Mouse (Mus musculus) kidney, embryonic 16.5 days (tissue): ENCODE results near the gene Eps15. TPM values are rescaled to one million over a fixed set of nuclear protein-coding genes. Genes with fewer than 3 reads are reported as not detected.

Experiments used
- ATAC-seq: fragments of 200-750 bp; cut with Nextera tagmentation; 2 replicates; pipeline ENCODE4 v1.8.0; 2017; ENCODE audit warnings: moderate TSS enrichment; ENCODE audit not compliant: low FRiP score, low TSS enrichment
- H3K27ac ChIP-seq: fragments of 300-500 bp; sonication (generic); 2 replicates; pipeline ENCODE4 v1.5.1; 2014; ENCODE audit warnings: low read length
- H3K27me3 ChIP-seq: fragments of 300-500 bp; sonication (generic); 2 replicates; pipeline ENCODE4 v1.6.1; 2014; ENCODE audit warnings: low read length, control low read depth, mixed read lengths; ENCODE audit not compliant: insufficient read depth
- H3K36me3 ChIP-seq: fragments of 300-500 bp; sonication (generic); 2 replicates; pipeline ENCODE4 v1.6.1; 2014; ENCODE audit warnings: low read length, control low read depth, mixed read lengths; ENCODE audit not compliant: insufficient read depth
- H3K4me1 ChIP-seq: fragments of 300-500 bp; sonication (generic); 2 replicates; pipeline ENCODE4 v1.6.1; 2014; ENCODE audit warnings: low read length, control low read depth, mixed read lengths; ENCODE audit not compliant: insufficient read depth
- H3K4me2 ChIP-seq: fragments of 300-500 bp; sonication (generic); replicated peaks from 2 replicates; pipeline ENCODE4 v1.6.1; 2014; ENCODE audit warnings: low read depth, low read length
- H3K4me3 ChIP-seq: fragments of 300-500 bp; sonication (generic); 2 replicates; pipeline ENCODE4 v1.5.1; 2014; ENCODE audit warnings: mild to moderate bottlenecking, low read length
- H3K9ac ChIP-seq: fragments of 300-500 bp; sonication (generic); replicated peaks from 2 replicates; pipeline ENCODE4 v1.6.1; 2014; ENCODE audit warnings: low read length
- H3K9me3 ChIP-seq: fragments of 300-500 bp; sonication (generic); 2 replicates; pipeline ENCODE4 v1.6.1; 2016; ENCODE audit warnings: low read length, control low read depth
- WGBS: fragments of 180-500 bp; shearing (Covaris S2); extraction: QIAGEN DNeasy Blood & Tissue Kit; methylation state at CpG from one replicate; pipeline ENCODE4 v1.1.7; 2014; 5-methylcytosine and 5-hydroxymethylcytosine counted together
- polyA plus RNA-seq: library from polyadenylated mRNA; unstranded; fragments of >200 nt; fragmentation: Nextera tagmentation; extraction: Ambion mirVana; gene quantifications from 2 replicates; pipeline ENCODE4 v1.2.1, GENCODE M21; 2015

Gene Eps15
- polyA plus RNA-seq, 1 experiment from 2014 or later, result 36.3 TPM

DNA sequence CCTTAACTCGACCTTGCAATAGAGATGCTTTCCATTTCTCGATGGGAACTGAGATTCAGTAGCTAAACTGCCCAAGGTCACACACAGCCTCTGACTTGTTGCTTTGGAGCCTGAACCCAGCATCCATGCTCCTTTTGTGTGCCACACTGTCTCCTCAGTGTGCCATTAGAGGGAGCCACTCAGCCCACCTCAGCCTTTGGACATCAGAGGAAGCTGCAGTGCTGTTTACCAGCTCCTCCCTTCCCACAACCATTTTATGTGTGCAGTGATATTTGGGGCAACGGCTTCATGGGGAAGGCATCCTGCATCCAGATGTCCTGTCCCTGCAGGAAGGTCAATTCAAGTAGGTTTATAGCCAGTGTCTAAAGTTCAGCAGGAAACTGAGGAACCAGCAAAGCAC is 28.5 kb upstream of the Eps15 start:
- H3K4me3 ChIP-seq, result no peak overlapping the region
- H3K9me3 ChIP-seq, result no peaks in the 10 kb centered on the region
- H3K4me2 ChIP-seq, result no peak overlapping the region
- H3K27me3 ChIP-seq, result no peaks in the 10 kb centered on the region
- no peak overlapping the region for H3K27ac ChIP-seq
- 44% methylated on average over 3 of the region's 3 CpGs for WGBS
- H3K4me1 ChIP-seq, result no peaks in the 10 kb centered on the region
- no peak for ATAC-seq
- H3K36me3 ChIP-seq, result no peaks in the 10 kb centered on the region
- H3K9ac ChIP-seq, result no peak overlapping the region

DNA sequence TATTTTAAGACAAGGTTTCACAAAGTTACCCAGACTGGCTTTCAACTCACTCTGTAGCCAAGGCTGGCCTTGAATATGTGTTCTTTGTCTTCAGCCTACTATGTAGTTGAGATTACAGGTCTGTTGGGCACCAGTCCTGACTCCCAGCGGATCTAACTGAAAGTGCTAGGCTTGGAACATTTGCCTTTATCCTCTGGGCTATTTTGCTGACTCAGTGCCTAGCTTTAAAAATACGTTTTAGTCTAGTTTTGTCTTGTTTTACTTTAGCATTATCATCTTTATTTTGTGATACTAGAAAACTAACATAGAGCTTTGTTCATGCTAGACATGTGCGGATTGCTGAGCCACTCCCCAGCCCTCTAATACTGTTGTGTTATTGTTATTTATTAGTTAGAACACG is 27.9 kb upstream of the Eps15 start:
- no peaks in the 10 kb centered on the region for H3K36me3 ChIP-seq
- no peak overlapping the region for H3K9ac ChIP-seq
- no peaks in the 10 kb centered on the region for H3K27me3 ChIP-seq
- H3K9me3 ChIP-seq, result no peaks in the 10 kb centered on the region
- 86% methylated on average over 4 of the region's 4 CpGs for WGBS
- no peak overlapping the region for H3K4me2 ChIP-seq
- ATAC-seq, result no peak
- no peak overlapping the region for H3K4me3 ChIP-seq
- no peaks in the 10 kb centered on the region for H3K4me1 ChIP-seq
- H3K27ac ChIP-seq, result no peak overlapping the region

DNA sequence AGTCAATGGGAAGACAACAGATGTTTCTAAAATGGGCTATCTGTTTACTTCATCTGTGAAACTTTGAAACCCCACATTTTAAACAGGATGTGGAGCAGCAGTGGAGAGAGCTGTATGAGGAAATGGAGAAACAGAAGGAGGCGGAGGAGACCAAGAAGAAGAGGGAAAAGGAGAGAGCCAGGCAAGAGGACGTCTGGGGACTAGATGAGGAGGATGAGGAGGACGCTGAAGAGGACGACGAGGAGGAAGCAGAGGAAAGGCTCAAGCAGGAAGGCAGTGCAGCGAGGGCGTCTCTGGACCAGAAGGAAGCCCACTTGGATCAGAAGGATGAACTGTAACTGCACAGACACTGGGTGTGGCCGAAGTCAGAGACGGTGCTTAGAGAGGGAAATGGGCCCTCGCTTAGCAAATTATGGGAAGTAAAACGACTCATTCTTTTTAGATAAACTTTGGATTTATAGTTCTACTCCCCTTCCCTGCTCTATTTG is 26.4 kb upstream of the Eps15 start:
- Histone ChIP-seq H3K4me1 (no peaks in the 10 kb centered on the region), H3K27ac (no peak overlapping the region), H3K4me2 (no peak overlapping the region), H3K4me3 (no peak overlapping the region), H3K27me3 (no peaks in the 10 kb centered on the region), H3K9ac (no peak overlapping the region), H3K36me3 (no peaks in the 10 kb centered on the region), H3K9me3 (no peaks in the 10 kb centered on the region)
- no peak for ATAC-seq
- WGBS, result 68% methylated on average over 11 of the region's 11 CpGs

DNA sequence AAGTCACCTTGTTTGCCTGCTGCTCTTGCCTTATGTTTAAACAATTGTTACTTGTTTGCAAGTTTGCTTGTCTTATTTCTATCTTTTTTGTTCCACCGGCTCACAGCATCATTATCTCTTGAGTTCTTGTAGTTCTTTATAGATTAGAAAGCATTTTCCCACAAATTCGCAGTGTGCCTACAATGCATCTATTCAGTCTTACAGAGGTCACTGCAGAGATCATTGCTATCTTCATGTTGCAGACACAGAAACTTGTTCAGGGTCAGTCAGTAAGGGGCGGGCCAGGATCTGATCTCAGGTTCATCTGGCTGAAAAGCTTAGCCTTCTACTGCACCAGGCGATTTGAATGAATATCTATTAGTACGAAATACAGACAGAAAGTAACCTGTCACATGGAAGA is 25.6 kb upstream of the Eps15 start:
- Histone ChIP-seq H3K4me2 (no peak overlapping the region), H3K36me3 (no peaks in the 10 kb centered on the region), H3K27me3 (no peaks in the 10 kb centered on the region), H3K4me1 (no peaks in the 10 kb centered on the region), H3K4me3 (no peak overlapping the region), H3K9ac (no peak overlapping the region), H3K9me3 (no peaks in the 10 kb centered on the region), H3K27ac (no peak overlapping the region)
- no peak for ATAC-seq
- WGBS, result 82% methylated on average over 5 of the region's 5 CpGs

DNA sequence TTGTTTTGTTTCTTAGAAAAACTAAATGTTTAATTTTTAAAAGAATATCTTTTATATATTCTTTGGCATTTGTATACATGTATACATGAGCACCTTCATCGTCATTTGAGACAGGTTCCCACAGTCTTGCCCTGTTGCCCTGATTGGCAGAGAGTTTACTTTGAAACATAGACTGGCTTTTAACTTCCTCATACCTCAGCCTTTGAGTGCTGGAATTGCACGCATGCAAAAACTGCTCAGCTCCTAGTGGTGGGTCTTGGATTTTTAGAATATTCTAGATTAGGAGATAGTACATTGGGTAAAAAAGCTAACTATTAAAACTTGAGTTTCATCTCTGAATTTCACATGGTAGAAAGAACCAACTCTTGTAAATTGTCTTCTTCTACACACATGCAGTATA is 24.7 kb upstream of the Eps15 start:
- no peak overlapping the region for H3K4me2 ChIP-seq
- no peak for ATAC-seq
- no peaks in the 10 kb centered on the region for H3K4me1 ChIP-seq
- no peaks in the 10 kb centered on the region for H3K27me3 ChIP-seq
- no peaks in the 10 kb centered on the region for H3K9me3 ChIP-seq
- H3K4me3 ChIP-seq, result no peak overlapping the region
- no peak overlapping the region for H3K27ac ChIP-seq
- WGBS, result 54% methylated on average over 2 of the region's 2 CpGs
- H3K36me3 ChIP-seq, result no peaks in the 10 kb centered on the region
- H3K9ac ChIP-seq, result no peak overlapping the region

DNA sequence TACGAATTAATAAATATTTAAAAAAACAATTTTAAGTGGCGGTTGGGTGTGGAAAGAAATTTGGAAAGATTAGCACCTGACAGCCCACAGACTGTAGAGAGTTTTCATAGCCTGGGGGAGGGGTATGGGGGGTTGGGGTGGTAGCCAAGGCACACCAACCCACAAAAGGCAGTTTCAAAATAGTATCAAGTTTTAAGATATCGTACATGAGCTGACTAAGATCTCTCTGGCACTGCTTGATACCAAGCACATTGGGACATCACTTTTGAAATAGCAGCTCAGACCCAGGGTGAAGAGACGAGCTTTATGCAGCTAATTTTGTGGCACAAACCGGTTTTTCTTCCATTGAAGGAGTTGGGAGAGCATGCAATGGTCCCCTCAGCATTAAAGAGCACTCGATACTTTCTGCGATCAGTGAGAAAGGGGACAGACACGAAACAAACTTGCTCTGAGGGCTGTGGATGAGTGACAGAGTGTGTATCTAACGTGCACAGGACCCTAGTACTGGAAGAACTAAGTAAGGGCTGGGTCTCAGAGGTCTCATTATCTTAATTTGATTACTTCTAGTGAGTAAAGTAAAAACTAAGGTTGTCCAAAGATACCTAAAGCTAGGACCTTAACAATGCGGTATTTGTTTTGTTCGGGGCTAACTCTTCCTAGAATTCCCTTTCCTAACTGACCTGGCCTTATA is 24.2 kb upstream of the Eps15 start:
- Histone ChIP-seq H3K4me3 (no peak overlapping the region), H3K4me2 (no peak overlapping the region), H3K36me3 (no peaks in the 10 kb centered on the region), H3K4me1 (no peaks in the 10 kb centered on the region), H3K27me3 (no peaks in the 10 kb centered on the region), H3K27ac (no peak overlapping the region), H3K9me3 (no peaks in the 10 kb centered on the region), H3K9ac (no peak overlapping the region)
- no peak for ATAC-seq
- 82% methylated on average over 11 of the region's 11 CpGs for WGBS

GRCm38 (mm10) chr4:109256791-109257190 is 23.3 kb upstream of the Eps15 start:
- Histone ChIP-seq H3K27ac (no peak overlapping the region), H3K4me2 (no peak overlapping the region), H3K9me3 (no peaks in the 10 kb centered on the region), H3K27me3 (no peaks in the 10 kb centered on the region), H3K4me1 (no peaks in the 10 kb centered on the region), H3K9ac (no peak overlapping the region), H3K36me3 (no peaks in the 10 kb centered on the region), H3K4me3 (no peak overlapping the region)
- no peak for ATAC-seq
- WGBS, result 88% methylated on average over 6 of the region's 6 CpGs

DNA sequence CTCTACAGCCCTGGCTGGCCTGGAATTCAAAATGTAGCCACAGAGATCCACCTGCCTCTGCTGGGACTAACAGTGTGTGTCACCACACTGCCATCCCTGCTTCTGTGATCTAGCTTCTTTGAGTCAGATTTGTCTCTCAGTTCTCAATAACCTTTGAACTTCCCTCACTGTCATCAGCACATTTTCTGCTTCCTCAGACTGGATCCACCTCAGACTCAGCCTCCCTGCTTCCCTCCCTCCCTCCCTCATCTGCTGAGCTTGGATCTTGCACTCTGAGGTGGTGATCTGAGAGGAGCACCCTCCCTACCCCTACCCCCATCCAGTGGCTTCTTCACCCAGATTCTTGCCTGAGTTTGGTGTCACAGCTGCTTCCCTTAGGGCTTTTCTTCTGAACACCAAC is 22.4 kb upstream of the Eps15 start:
- Histone ChIP-seq H3K27ac (no peak overlapping the region), H3K4me2 (no peak overlapping the region), H3K4me1 (peaks cover 6% of the 10 kb centered on the region; the same call in 1 of the 2 replicates), H3K36me3 (no peaks in the 10 kb centered on the region), H3K9ac (no peak overlapping the region), H3K27me3 (no peaks in the 10 kb centered on the region), H3K9me3 (no peaks in the 10 kb centered on the region), H3K4me3 (no peak overlapping the region)
- ATAC-seq, result no peak

DNA sequence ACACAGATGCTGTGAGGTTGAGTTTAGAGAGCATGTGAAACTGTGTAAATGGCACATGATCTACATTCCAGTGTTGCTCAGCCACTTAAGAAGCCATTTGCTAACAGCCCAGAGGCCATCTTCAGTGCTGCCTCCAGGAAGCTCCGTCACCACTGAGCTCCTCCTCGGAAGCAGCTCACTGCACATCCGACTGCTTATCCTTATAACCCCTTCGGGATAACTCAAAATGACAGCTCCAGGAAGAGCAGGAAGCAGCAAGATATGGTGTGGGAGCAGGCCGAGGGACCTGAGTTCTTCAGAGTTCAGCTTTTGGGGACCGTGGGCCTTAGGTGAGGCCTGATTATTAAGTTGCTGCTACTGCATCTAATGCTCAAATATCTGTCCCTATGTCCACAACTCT is 18.0 kb upstream of the Eps15 start:
- H3K27ac ChIP-seq, result no peak overlapping the region
- H3K4me3 ChIP-seq, result no peak overlapping the region
- H3K9ac ChIP-seq, result no peak overlapping the region
- WGBS, result 36% methylated on average over 6 of the region's 6 CpGs
- no peak overlapping the region for H3K4me2 ChIP-seq
- H3K4me1 ChIP-seq, result peaks cover 7% of the 10 kb centered on the region; the same call in 1 of the 2 replicates
- no peaks in the 10 kb centered on the region for H3K36me3 ChIP-seq
- H3K9me3 ChIP-seq, result no peaks in the 10 kb centered on the region
- no peaks in the 10 kb centered on the region for H3K27me3 ChIP-seq
- no peak for ATAC-seq

GRCm38 (mm10) chr4:109266056-109266455 is 14.0 kb upstream of the Eps15 start:
- Histone ChIP-seq H3K36me3 (no peaks in the 10 kb centered on the region), H3K27me3 (no peaks in the 10 kb centered on the region), H3K27ac (no peak overlapping the region), H3K4me2 (no peak overlapping the region), H3K9me3 (no peaks in the 10 kb centered on the region), H3K9ac (no peak overlapping the region), H3K4me3 (no peak overlapping the region), H3K4me1 (peaks cover 7% of the 10 kb centered on the region; the same call in 1 of the 2 replicates)
- 88% methylated on average over 3 of the region's 3 CpGs for WGBS
- no peak for ATAC-seq
